Mouse (Mus musculus) limb, embryonic 10.5 days (tissue): ENCODE measurements around the gene Gnl2. TPM values are rescaled to one million over a fixed set of nuclear protein-coding genes. Genes with fewer than 3 reads are reported as not detected.

ENCODE experiments used
- polyA plus RNA-seq: library from polyadenylated mRNA; unstranded; fragments of >200 nt; fragmentation: Nextera tagmentation; extraction: Ambion mirVana; gene quantifications from 2 replicates; pipeline ENCODE4 v1.2.1, GENCODE M21; 2016

Gene Gnl2
- polyA plus RNA-seq, 1 experiment from 2014 or later: 83.7 TPM

Other genes starting within 250 kb of the Gnl2 start
- 15.6 and 17.3 TPM in 2 replicates for gene Mtf1, start 214.5 kb upstream of the Gnl2 start, polyA plus RNA-seq
- 43.7 and 45.7 TPM in 2 replicates for gene Yrdc, start 165.9 kb upstream of the Gnl2 start, polyA plus RNA-seq
- 33.5 and 41.6 TPM in 2 replicates for gene 1110065P20Rik, start 165.4 kb upstream of the Gnl2 start, polyA plus RNA-seq
- gene Maneal, start 154.4 kb upstream of the Gnl2 start, polyA plus RNA-seq: 0.26 and 0.28 TPM in 2 replicates
- gene Epha10, start 135.7 kb upstream of the Gnl2 start, polyA plus RNA-seq: 0.05 and 0.06 TPM in 2 replicates
- gene 9930104L06Rik, start 79.5 kb upstream of the Gnl2 start, polyA plus RNA-seq: 14.6 and 17.0 TPM in 2 replicates
- 221 and 226 TPM in 2 replicates for gene Cdca8, start 77.3 kb upstream of the Gnl2 start, polyA plus RNA-seq
- 4.8 and 6.3 TPM in 2 replicates for gene Rspo1, start 30.2 kb upstream of the Gnl2 start, polyA plus RNA-seq
- gene Dnali1, start 49.1 kb downstream of the Gnl2 start, polyA plus RNA-seq: 0.09 and 0.15 TPM in 2 replicates
- gene Snip1, start 50.1 kb downstream of the Gnl2 start, polyA plus RNA-seq: 35.5 and 35.7 TPM in 2 replicates
- 64.2 and 70.9 TPM in 2 replicates for gene Meaf6, start 68.5 kb downstream of the Gnl2 start, polyA plus RNA-seq
- 0.23 and 0.58 TPM in 2 replicates for gene Zc3h12a, start 111.3 kb downstream of the Gnl2 start, polyA plus RNA-seq